Mouse (Mus musculus): ENCODE data around the gene Dnajc13.

DNA sequence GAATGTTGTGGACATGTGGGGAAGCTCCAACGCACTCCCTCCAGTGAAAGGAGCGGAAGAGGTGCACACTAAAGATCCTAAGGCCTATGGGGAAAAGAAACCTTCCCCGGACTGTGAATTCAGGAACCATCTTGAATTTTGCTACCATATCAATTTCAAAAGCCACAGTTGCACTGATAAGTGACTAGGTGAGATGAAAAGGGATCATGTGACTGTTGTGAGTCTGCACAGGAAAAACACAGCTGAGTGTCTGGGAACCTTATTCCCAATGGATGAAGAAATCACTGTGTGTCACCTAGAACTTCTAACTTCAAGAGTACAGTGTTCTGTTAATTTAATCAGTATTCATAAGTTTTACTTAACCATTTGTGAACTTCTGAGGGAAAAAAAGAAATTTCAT is 10.1 kb downstream of the Dnajc13 start:
- TF ChIP-seq CTCF (IDR thresholded peaks at IDR 0.05; ENCODE audit: borderline replicate concordance, insufficient read depth, low read length) (no peak), POLR2A (IDR thresholded peaks at IDR 0.05; ENCODE audit: low read depth, low read length) (no peak)
